Mouse (Mus musculus) thymus, adult 2 months (tissue): ENCODE measurements at regions not wholly inside any gene's neighbourhood (a gene's known extent, or its start where the extent isn't known, plus 50 kb on each side); places are given as distances from the start of the nearest gene placed in this dataset.

Source experiments
- CTCF ChIP-seq: fragments of 200-500 bp; IDR thresholded peaks from 2 replicates; pipeline ENCODE4 v1.5.1; 2012; ENCODE audit warnings: mild to moderate bottlenecking, control low read depth, low read length, moderate library complexity, borderline replicate concordance; ENCODE audit not compliant: control insufficient read depth, poor library complexity, insufficient read depth; ENCODE audit errors: extremely low read depth
- POLR2A ChIP-seq: fragments of 200-500 bp; IDR thresholded peaks from 2 replicates; pipeline ENCODE4 v1.6.1; 2012; ENCODE audit warnings: mild to moderate bottlenecking, low read length, control low read depth, moderate library complexity; ENCODE audit not compliant: control insufficient read depth, poor library complexity, insufficient read depth; ENCODE audit errors: extremely low read depth

DNA sequence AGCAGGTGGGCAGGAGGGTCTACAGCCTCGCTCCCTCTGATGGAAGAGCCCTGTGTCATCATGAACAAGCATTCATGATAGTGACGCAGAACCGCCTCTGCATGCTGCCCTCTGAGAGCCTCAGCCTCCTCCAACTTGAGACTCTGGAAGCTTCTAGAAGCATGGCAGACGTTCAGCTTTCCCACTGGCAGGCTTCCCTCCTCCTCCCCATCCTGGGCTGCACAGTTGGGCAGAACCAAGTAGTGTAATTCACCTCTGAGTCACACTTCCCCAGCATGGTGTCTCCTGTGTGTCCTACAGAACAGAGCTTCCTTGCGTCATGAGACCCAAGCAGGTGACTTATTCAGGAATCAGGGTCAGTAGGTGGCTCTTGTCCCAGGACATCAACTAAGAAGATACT is 271.3 kb upstream of the Zmiz1 start:
- TF ChIP-seq CTCF (no peak), POLR2A (no peak)
